Mouse (Mus musculus) small intestine, adult 2 months (tissue): Measurements from ENCODE around the gene Ucp3. TPM values are rescaled to one million over a fixed set of nuclear protein-coding genes. Genes with fewer than 3 reads are reported as not detected.
A peak's percentile ranks its signal among the peaks of the same experiment; 100 is the strongest.

Experiments used
- H3K27ac ChIP-seq: fragments of 200-500 bp; 2 replicates; pipeline ENCODE4 v1.5.1; 2012; ENCODE audit warnings: low read depth, low read length, control low read depth, inconsistent platforms; ENCODE audit not compliant: insufficient read depth
- H3K27me3 ChIP-seq: fragments of 200-500 bp; 2 replicates; pipeline ENCODE4 v1.6.1; 2012; ENCODE audit warnings: mild to moderate bottlenecking, moderate library complexity, low read length, inconsistent platforms; ENCODE audit not compliant: control insufficient read depth, insufficient read depth
- H3K36me3 ChIP-seq: fragments of 200-500 bp; 2 replicates; pipeline ENCODE4 v1.6.1; 2012; ENCODE audit warnings: mild to moderate bottlenecking, low read length, control low read depth, inconsistent platforms; ENCODE audit not compliant: control insufficient read depth, insufficient read depth
- H3K4me1 ChIP-seq: fragments of 200-500 bp; 2 replicates; pipeline ENCODE4 v1.6.1; 2012; ENCODE audit warnings: low read length, inconsistent platforms, mixed read lengths; ENCODE audit not compliant: control insufficient read depth, insufficient read depth, insufficient read length
- H3K4me3 ChIP-seq: fragments of 200-500 bp; 2 replicates; pipeline ENCODE4 v1.5.1; 2012; ENCODE audit warnings: low read depth, mild to moderate bottlenecking, control low read depth, inconsistent platforms, low read length, moderate library complexity
- CTCF ChIP-seq: fragments of 200-500 bp; IDR thresholded peaks from 2 replicates; pipeline ENCODE4 v1.5.1; 2012; ENCODE audit warnings: low read depth, mild to moderate bottlenecking, control low read depth, inconsistent platforms, low read length, moderate library complexity, mixed read lengths; ENCODE audit not compliant: insufficient replicate concordance, insufficient read length; ENCODE audit errors: extremely low read depth
- POLR2A ChIP-seq: fragments of 200-500 bp; IDR thresholded peaks from 2 replicates; pipeline ENCODE4 v1.6.1; 2012; ENCODE audit warnings: low read depth, mild to moderate bottlenecking, control low read depth, inconsistent platforms, low read length, moderate library complexity
- WGBS: fragments of 180-500 bp; shearing (Covaris S2); methylation state at CpG from one replicate; pipeline ENCODE4 v1.1.7; 2018; 5-methylcytosine and 5-hydroxymethylcytosine counted together
- polyA plus RNA-seq: library from polyadenylated mRNA; depleted of rRNA; stranded (reverse); fragments of >200 nt; gene quantifications from 2 replicates; pipeline ENCODE4 v1.2.3, GENCODE M21; 2012; rRNA removed

Ucp3 gene
- polyA plus RNA-seq = 0.11 and 0.23 TPM in 2 replicates

DNA sequence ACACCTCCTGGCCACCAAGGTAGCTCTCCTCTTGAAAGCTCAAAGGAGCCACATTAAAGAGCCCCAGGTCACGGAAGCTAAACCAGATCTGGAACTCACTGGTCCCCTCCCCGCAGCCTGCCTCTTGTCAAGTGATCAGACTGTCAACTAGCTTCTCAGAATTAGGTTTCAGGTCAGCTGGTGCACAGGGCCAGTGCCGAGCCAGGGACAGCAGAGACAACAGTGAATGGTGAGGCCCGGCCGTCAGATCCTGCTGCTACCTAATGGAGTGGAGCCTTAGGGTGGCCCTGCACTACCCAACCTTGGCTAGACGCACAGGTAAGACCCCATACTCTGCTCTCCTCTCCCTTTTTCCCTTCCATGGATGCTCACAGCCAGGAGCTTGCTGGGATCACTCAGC, at the start of gene Ucp3:
Gene Ucp3 (plus strand): TSS at position 214 of the 400 bp plus-strand sequence.
- Histone ChIP-seq H3K36me3 (peaks cover 3% of the 10 kb centered on the region; the same call in 1 of the 2 replicates), H3K27ac (no peak within 1 kb of the TSS), H3K4me3 (no peak within 1 kb of the TSS), H3K27me3 (no peaks in the 10 kb centered on the region), H3K4me1 (peaks cover 5% of the 10 kb centered on the region; the same call in 1 of the 2 replicates)
- WGBS = 86% methylated on average over 6 of the region's 6 CpGs
- TF ChIP-seq CTCF (no peak), POLR2A (no peak)

DNA sequence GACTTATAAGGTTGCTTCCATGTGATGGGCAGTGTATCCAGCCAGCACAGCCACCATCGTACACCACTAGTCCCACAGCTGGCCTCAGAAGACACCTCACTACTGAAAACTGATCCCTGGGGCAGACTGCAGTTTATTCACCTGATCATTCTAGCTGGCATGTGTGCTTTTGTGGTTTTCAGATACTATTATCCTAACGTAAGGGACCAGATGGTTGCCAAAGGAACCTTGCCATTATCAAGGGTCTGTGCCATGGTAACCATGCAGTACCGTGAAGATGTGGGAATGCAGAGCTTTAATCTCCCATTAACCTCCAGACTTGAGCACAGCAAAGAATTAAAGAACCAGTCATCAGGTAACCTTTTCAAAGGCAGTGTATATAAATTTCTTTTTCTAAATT, 47.0 kb upstream of the Ucp3 start:
- Histone ChIP-seq H3K4me3 (no peak overlapping the region), H3K27ac (no peak overlapping the region), H3K27me3 (no peaks in the 10 kb centered on the region), H3K4me1 (no peaks in the 10 kb centered on the region), H3K36me3 (peaks cover 44% of the 10 kb centered on the region)
- TF ChIP-seq POLR2A (no peak), CTCF (no peak)
- WGBS = 93% methylated on average over 3 of the region's 3 CpGs

- TF ChIP-seq POLR2A (no peak), CTCF (peak; percentile 65; the same call in 1 of the 2 replicates)
- Histone ChIP-seq H3K4me3 (no peak overlapping the region), H3K4me1 (peaks cover 1% of the 10 kb centered on the region; the same call in 1 of the 2 replicates), H3K27me3 (no peaks in the 10 kb centered on the region), H3K27ac (no peak overlapping the region), H3K36me3 (peaks cover 40% of the 10 kb centered on the region)
- WGBS = 32% methylated on average over 3 of the region's 3 CpGs
These were observed 43.7 kb upstream of the Ucp3 start for GRCm38 (mm10) chr7:100429102-100429501.

- Histone ChIP-seq H3K4me3 (no peak overlapping the region), H3K36me3 (peaks cover 33% of the 10 kb centered on the region), H3K4me1 (peaks cover 1% of the 10 kb centered on the region; the same call in 1 of the 2 replicates), H3K27ac (no peak overlapping the region), H3K27me3 (no peaks in the 10 kb centered on the region)
- TF ChIP-seq POLR2A (no peak), CTCF (no peak)
- 86% methylated on average over 11 of the region's 11 CpGs for WGBS
These were observed 42.9 kb upstream of the Ucp3 start for GRCm38 (mm10) chr7:100429911-100430310.

GRCm38 (mm10) chr7:100431103-100431502, 41.7 kb upstream of the Ucp3 start:
- peaks cover 31% of the 10 kb centered on the region for H3K36me3 ChIP-seq
- no peak overlapping the region for H3K27ac ChIP-seq
- no peak overlapping the region for H3K4me3 ChIP-seq
- no peak for TF ChIP-seq CTCF
- no peak for TF ChIP-seq POLR2A
- H3K27me3 ChIP-seq = no peaks in the 10 kb centered on the region
- WGBS = 25% methylated on average over 5 of the region's 5 CpGs
- H3K4me1 ChIP-seq = peaks cover 1% of the 10 kb centered on the region; the same call in 1 of the 2 replicates

GRCm38 (mm10) chr7:100433295-100433694, 39.5 kb upstream of the Ucp3 start:
- no peaks in the 10 kb centered on the region for H3K27me3 ChIP-seq
- WGBS = 44% methylated on average over 6 of the region's 6 CpGs
- no peak overlapping the region for H3K4me3 ChIP-seq
- H3K27ac ChIP-seq = no peak overlapping the region
- peaks cover 39% of the 10 kb centered on the region for H3K36me3 ChIP-seq
- TF ChIP-seq POLR2A (no peak), CTCF (no peak)
- peaks cover 1% of the 10 kb centered on the region; the same call in 1 of the 2 replicates for H3K4me1 ChIP-seq

DNA sequence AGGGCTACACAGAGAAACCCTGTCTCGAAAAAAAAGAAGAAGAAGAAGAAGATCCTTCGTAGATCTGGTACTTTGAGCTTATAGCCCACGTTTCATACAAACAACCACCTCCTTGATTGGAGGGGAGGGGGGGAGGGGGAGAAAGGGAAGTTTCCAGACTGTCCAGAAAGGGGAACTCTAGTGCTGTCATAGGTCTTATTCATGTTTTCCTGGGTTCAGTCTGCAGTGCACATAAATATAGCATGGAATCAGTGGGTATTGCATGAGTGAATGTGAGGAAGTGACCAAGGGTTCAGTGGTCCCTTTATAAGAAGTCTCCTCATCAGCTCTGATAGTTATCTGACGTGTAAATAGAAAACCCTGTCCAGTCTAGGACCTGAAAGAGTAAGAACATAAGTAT, 29.1 kb upstream of the Ucp3 start:
- Histone ChIP-seq H3K36me3 (peaks cover 23% of the 10 kb centered on the region), H3K27me3 (no peaks in the 10 kb centered on the region), H3K4me1 (0 out of 2 replicates have a peak, but pooled peaks cover 1% of the 10 kb centered on the region), H3K27ac (no peak overlapping the region), H3K4me3 (no peak overlapping the region)
- no peak for TF ChIP-seq CTCF
- TF ChIP-seq POLR2A = no peak
- 72% methylated on average over 4 of the region's 4 CpGs for WGBS
